Mouse (Mus musculus) midbrain, embryonic 13.5 days (tissue): ENCODE measurements at regions not wholly inside any gene's neighbourhood (a gene's known extent, or its start where the extent isn't known, plus 50 kb on each side); places are given as distances from the start of the nearest gene placed in this dataset.

Experiments used
- ATAC-seq: fragments of 200-750 bp; cut with Nextera tagmentation; 2 replicates; pipeline ENCODE4 v1.8.0; 2017; ENCODE audit warnings: mild to moderate bottlenecking, moderate TSS enrichment, moderate library complexity
- H3K27ac ChIP-seq: fragments of 300-500 bp; sonication (generic); 2 replicates; pipeline ENCODE4 v1.5.1; 2015; ENCODE audit warnings: inconsistent platforms, mild to moderate bottlenecking, moderate library complexity
- H3K27me3 ChIP-seq: fragments of 300-500 bp; sonication (generic); 2 replicates; pipeline ENCODE4 v1.6.1; 2015; ENCODE audit warnings: mild to moderate bottlenecking, inconsistent platforms
- H3K36me3 ChIP-seq: fragments of 300-500 bp; sonication (generic); 2 replicates; pipeline ENCODE4 v1.6.1; 2015; ENCODE audit warnings: mild to moderate bottlenecking, inconsistent platforms
- H3K4me1 ChIP-seq: fragments of 300-500 bp; sonication (generic); replicated peaks from 2 replicates; pipeline ENCODE4 v1.6.1; 2015; ENCODE audit warnings: inconsistent platforms
- H3K4me2 ChIP-seq: fragments of 300-500 bp; sonication (generic); replicated peaks from 2 replicates; pipeline ENCODE4 v1.6.1; 2015; ENCODE audit warnings: moderate library complexity, mild to moderate bottlenecking, inconsistent platforms
- H3K4me3 ChIP-seq: fragments of 300-500 bp; sonication (generic); replicated peaks from 2 replicates; pipeline ENCODE4 v1.5.1; 2015; ENCODE audit warnings: mild to moderate bottlenecking, inconsistent platforms
- H3K9ac ChIP-seq: fragments of 300-500 bp; sonication (generic); replicated peaks from 2 replicates; pipeline ENCODE4 v1.6.1; 2015; ENCODE audit warnings: mild to moderate bottlenecking, inconsistent platforms
- H3K9me3 ChIP-seq: fragments of 300-500 bp; sonication (generic); 2 replicates; pipeline ENCODE4 v1.6.1; 2016; ENCODE audit warnings: mild to moderate bottlenecking, inconsistent platforms
- WGBS: fragments of 180-500 bp; shearing (Covaris S2); methylation state at CpG from one replicate; pipeline ENCODE4 v1.1.7; 2015; 5-methylcytosine and 5-hydroxymethylcytosine counted together

DNA sequence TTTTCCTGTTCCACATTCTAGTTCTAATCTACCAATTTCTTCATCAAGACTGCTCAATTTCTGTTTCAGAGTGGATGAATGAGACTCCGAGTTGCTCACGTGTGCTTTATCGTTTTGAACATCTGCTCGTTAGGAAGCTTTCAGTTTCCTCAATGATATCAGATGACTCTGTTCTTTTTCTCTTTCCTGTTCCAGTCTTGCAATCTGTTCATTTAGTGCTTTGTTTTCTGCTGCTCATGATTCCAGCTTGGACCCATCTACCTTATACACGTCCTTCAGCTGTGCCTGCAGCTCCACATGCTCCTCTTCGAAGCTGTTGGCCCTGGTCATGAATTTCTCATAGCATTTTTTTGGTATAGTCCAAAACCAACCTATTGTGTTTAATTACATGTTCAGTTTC, 99.1 kb upstream of the Gm17728 start:
- Histone ChIP-seq H3K27ac (no peak overlapping the region), H3K9me3 (no peaks in the 10 kb centered on the region)
- ATAC-seq: no peak

DNA sequence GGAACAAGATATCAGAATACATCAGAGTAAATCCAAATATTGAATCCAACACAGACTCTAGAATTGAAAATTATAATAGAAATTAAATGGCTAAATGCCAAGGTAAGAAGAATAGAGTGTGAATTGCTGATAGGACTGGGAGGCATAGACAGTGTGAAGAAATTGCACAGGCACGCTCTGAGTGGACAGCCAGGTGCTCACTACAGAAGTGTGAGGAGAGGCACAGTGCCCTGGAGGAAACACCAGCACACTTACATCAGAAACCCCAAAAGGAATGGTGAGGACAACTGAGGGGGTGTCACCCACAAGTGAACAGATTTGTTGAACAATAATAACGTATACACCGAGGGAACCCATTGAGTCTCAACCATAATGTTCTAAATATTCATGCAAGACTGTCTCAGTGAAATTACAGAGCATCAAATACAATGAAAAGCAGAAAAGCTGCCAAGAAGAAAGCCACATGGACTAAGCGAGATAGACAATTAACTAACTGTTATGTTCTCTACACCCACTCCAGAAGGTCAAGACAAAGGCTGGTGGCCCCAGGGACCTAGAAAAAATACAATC, 92.9 kb upstream of the Gm17728 start:
- 0 out of 2 replicates have a peak, but pooled peaks cover 5% of the 10 kb centered on the region for H3K4me1 ChIP-seq
- no peak overlapping the region for H3K4me2 ChIP-seq
- ATAC-seq: no peak

More for the DNA sequence above, 99.1 kb upstream of the Gm17728 start:
- H3K4me1 ChIP-seq: 0 out of 2 replicates have a peak, but pooled peaks cover 5% of the 10 kb centered on the region
- WGBS: 85% methylated on average over 6 of the region's 6 CpGs
- no peaks in the 10 kb centered on the region for H3K36me3 ChIP-seq
- no peak overlapping the region for H3K9ac ChIP-seq
- no peaks in the 10 kb centered on the region for H3K27me3 ChIP-seq
- no peak overlapping the region for H3K4me3 ChIP-seq
- no peak overlapping the region for H3K4me2 ChIP-seq

DNA sequence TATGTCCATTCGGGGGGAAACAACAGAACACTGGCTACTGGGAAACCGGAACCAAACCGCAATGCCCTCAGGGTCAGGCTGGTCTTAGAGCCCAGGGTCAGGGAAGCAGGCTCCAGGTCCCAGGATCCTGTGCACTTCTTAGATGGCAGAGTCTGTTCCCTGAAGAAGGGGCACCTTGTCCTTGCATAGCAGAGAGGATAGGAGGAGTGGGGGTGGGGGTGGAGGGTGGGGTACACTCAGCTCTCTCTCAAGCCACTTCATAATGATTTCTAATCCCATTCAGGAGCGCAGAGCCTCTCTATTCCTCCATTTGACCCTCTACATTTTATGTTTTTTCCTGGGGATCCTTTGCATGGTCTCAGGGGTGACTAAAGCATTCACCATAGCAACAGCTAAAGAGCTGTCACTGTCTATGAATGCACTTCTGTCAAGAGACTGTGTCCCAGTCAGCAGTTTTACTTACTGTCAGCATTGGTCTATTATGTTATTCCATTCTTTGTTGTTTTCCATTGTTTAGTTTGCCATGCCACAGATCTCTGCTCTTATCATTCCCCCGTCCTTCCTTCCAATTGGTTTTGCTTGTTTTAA, 64.2 kb upstream of the Gm17728 start:
- Histone ChIP-seq H3K4me3 (no peak overlapping the region), H3K36me3 (no peaks in the 10 kb centered on the region), H3K4me1 (peaks cover 9% of the 10 kb centered on the region), H3K9ac (no peak overlapping the region), H3K9me3 (no peaks in the 10 kb centered on the region), H3K4me2 (no peak overlapping the region), H3K27me3 (no peaks in the 10 kb centered on the region), H3K27ac (no peak overlapping the region)
- peak; percentile 78; the same call in 1 of the 2 replicates for ATAC-seq
- WGBS: 48% methylated on average over 5 of the region's 5 CpGs

More for the DNA sequence above, 92.9 kb upstream of the Gm17728 start:
- no peaks in the 10 kb centered on the region for H3K36me3 ChIP-seq
- no peak overlapping the region for H3K4me3 ChIP-seq
- no peak overlapping the region for H3K27ac ChIP-seq
- H3K27me3 ChIP-seq: no peaks in the 10 kb centered on the region
- H3K9ac ChIP-seq: no peak overlapping the region
- no peaks in the 10 kb centered on the region for H3K9me3 ChIP-seq
- 77% methylated on average over 4 of the region's 4 CpGs for WGBS
